Mouse (Mus musculus): Measurements from ENCODE around the gene AL732309.1. TPM values are rescaled to one million over a fixed set of nuclear protein-coding genes. Genes with fewer than 3 reads are reported as not detected.
A peak's percentile ranks its signal among the peaks of the same experiment; 100 is the strongest.

Gene AL732309.1
- polyA plus RNA-seq, 1 experiment from 2014 or later = 4.5 TPM

GRCm38 (mm10) chr2:25217666-25218065, 29.0 kb downstream of the AL732309.1 start:
- peaks cover 7% of the 10 kb centered on the region for H3K36me3 ChIP-seq (ENCODE audit: control insufficient read depth, insufficient read depth, low read length)
- no peak overlapping the region for H3K4me3 ChIP-seq (ENCODE audit: low read length)
- H3K27me3 ChIP-seq (ENCODE audit: control insufficient read depth, insufficient read depth, low read depth, low read length) = no peaks in the 10 kb centered on the region
- WGBS = 53% methylated on average over 2 of the region's 2 CpGs
- no peak for ATAC-seq (ENCODE audit: low read depth)
- no peaks in the 10 kb centered on the region for H3K9me3 ChIP-seq (ENCODE audit: control insufficient read depth, low read length)
- H3K9ac ChIP-seq (ENCODE audit: low read length) = no peak overlapping the region
- H3K27ac ChIP-seq (ENCODE audit: low read length) = no peak overlapping the region
- no peak overlapping the region for H3K4me2 ChIP-seq (ENCODE audit: low read depth, low read length)
- H3K4me1 ChIP-seq (replicated peaks; ENCODE audit: control insufficient read depth, insufficient read depth, low read length) = no peaks in the 10 kb centered on the region

- 57% methylated on average over 3 of the region's 3 CpGs for WGBS
- no peaks in the 10 kb centered on the region for H3K36me3 ChIP-seq (ENCODE audit: control insufficient read depth, insufficient read depth, low read length)
- H3K4me1 ChIP-seq (replicated peaks; ENCODE audit: control insufficient read depth, insufficient read depth, low read length) = peaks cover 11% of the 10 kb centered on the region
- ATAC-seq (ENCODE audit: low read depth) = no peak
- no peaks in the 10 kb centered on the region for H3K9me3 ChIP-seq (ENCODE audit: control insufficient read depth, low read length)
- no peaks in the 10 kb centered on the region for H3K27me3 ChIP-seq (ENCODE audit: control insufficient read depth, insufficient read depth, low read depth, low read length)
- no peak within 1 kb of the TSS for H3K4me3 ChIP-seq (ENCODE audit: low read length)
- no peak within 1 kb of the TSS for H3K27ac ChIP-seq (ENCODE audit: low read length)
- H3K4me2 ChIP-seq (ENCODE audit: low read depth, low read length) = no peak within 1 kb of the TSS
- H3K9ac ChIP-seq (ENCODE audit: low read length) = no peak within 1 kb of the TSS
These were observed 32.2 kb downstream of the AL732309.1 start, which contains the start of gene Stpg3 for GRCm38 (mm10) chr2:25214444-25214843. Gene Stpg3 (minus strand): TSS chr2:25214637.

- Histone ChIP-seq H3K36me3 (ENCODE audit: control insufficient read depth, insufficient read depth, low read length) (no peaks in the 10 kb centered on the region), H3K4me2 (ENCODE audit: low read depth, low read length) (no peak overlapping the region), H3K9me3 (ENCODE audit: control insufficient read depth, low read length) (no peaks in the 10 kb centered on the region), H3K4me3 (ENCODE audit: low read length) (no peak overlapping the region), H3K4me1 (replicated peaks; ENCODE audit: control insufficient read depth, insufficient read depth, low read length) (peaks cover 11% of the 10 kb centered on the region), H3K9ac (ENCODE audit: low read length) (no peak overlapping the region), H3K27me3 (ENCODE audit: control insufficient read depth, insufficient read depth, low read depth, low read length) (no peaks in the 10 kb centered on the region), H3K27ac (ENCODE audit: low read length) (no peak overlapping the region)
- ATAC-seq (ENCODE audit: low read depth) = no peak
- 60% methylated on average over 23 of the region's 23 CpGs for WGBS
These were observed 33.3 kb downstream of the AL732309.1 start for GRCm38 (mm10) chr2:25213266-25213865.

GRCm38 (mm10) chr2:25211121-25211670, 35.5 kb downstream of the AL732309.1 start, which contains the start of gene Nelfb:
Gene Nelfb (minus strand): TSS chr2:25211489.
- peak within 1 kb of the TSS; percentile 71 for H3K27ac ChIP-seq (ENCODE audit: low read length)
- H3K27me3 ChIP-seq (ENCODE audit: control insufficient read depth, insufficient read depth, low read depth, low read length) = no peaks in the 10 kb centered on the region
- peak within 1 kb of the TSS; percentile 91 for H3K9ac ChIP-seq (ENCODE audit: low read length)
- H3K4me3 ChIP-seq (ENCODE audit: low read length) = peak within 1 kb of the TSS; percentile 91
- H3K36me3 ChIP-seq (ENCODE audit: control insufficient read depth, insufficient read depth, low read length) = peaks cover 6% of the 10 kb centered on the region
- peak; percentile 96 for ATAC-seq (ENCODE audit: low read depth)
- WGBS = under 1% methylated on average over 44 of the region's 44 CpGs
- peak within 1 kb of the TSS; percentile 82 for H3K4me2 ChIP-seq (ENCODE audit: low read depth, low read length)
- peaks cover 11% of the 10 kb centered on the region for H3K4me1 ChIP-seq (replicated peaks; ENCODE audit: control insufficient read depth, insufficient read depth, low read length)
- H3K9me3 ChIP-seq (ENCODE audit: control insufficient read depth, low read length) = no peaks in the 10 kb centered on the region

GRCm38 (mm10) chr2:25210686-25211085, 36.0 kb downstream of the AL732309.1 start:
- Histone ChIP-seq H3K27ac (ENCODE audit: low read length) (peak overlapping the region; percentile 71), H3K9me3 (ENCODE audit: control insufficient read depth, low read length) (no peaks in the 10 kb centered on the region), H3K4me1 (replicated peaks; ENCODE audit: control insufficient read depth, insufficient read depth, low read length) (peaks cover 11% of the 10 kb centered on the region), H3K9ac (ENCODE audit: low read length) (peak overlapping the region; percentile 91), H3K27me3 (ENCODE audit: control insufficient read depth, insufficient read depth, low read depth, low read length) (no peaks in the 10 kb centered on the region), H3K36me3 (ENCODE audit: control insufficient read depth, insufficient read depth, low read length) (peaks cover 12% of the 10 kb centered on the region), H3K4me2 (ENCODE audit: low read depth, low read length) (peak overlapping the region; percentile 82), H3K4me3 (ENCODE audit: low read length) (peak overlapping the region; percentile 91)
- ATAC-seq (ENCODE audit: low read depth) = peak; percentile 35
- WGBS = under 1% methylated on average over 24 of the region's 24 CpGs

GRCm38 (mm10) chr2:25207593-25207992, 39.1 kb downstream of the AL732309.1 start:
- Histone ChIP-seq H3K4me2 (ENCODE audit: low read depth, low read length) (no peak overlapping the region), H3K9me3 (ENCODE audit: control insufficient read depth, low read length) (no peaks in the 10 kb centered on the region), H3K9ac (ENCODE audit: low read length) (no peak overlapping the region), H3K27ac (ENCODE audit: low read length) (no peak overlapping the region), H3K36me3 (ENCODE audit: control insufficient read depth, insufficient read depth, low read length) (peaks cover 31% of the 10 kb centered on the region), H3K4me1 (replicated peaks; ENCODE audit: control insufficient read depth, insufficient read depth, low read length) (peaks cover 11% of the 10 kb centered on the region), H3K27me3 (ENCODE audit: control insufficient read depth, insufficient read depth, low read depth, low read length) (no peaks in the 10 kb centered on the region), H3K4me3 (ENCODE audit: low read length) (no peak overlapping the region)
- 96% methylated on average over 1 of the region's 1 CpGs for WGBS
- ATAC-seq (ENCODE audit: low read depth) = no peak

GRCm38 (mm10) chr2:25203631-25204214, 42.9 kb downstream of the AL732309.1 start:
- H3K27ac ChIP-seq (ENCODE audit: low read length) = no peak overlapping the region
- H3K36me3 ChIP-seq (ENCODE audit: control insufficient read depth, insufficient read depth, low read length) = peaks cover 52% of the 10 kb centered on the region
- H3K4me1 ChIP-seq (replicated peaks; ENCODE audit: control insufficient read depth, insufficient read depth, low read length) = no peaks in the 10 kb centered on the region; the same call in 1 of the 2 replicates
- H3K9ac ChIP-seq (ENCODE audit: low read length) = no peak overlapping the region
- ATAC-seq (ENCODE audit: low read depth) = no peak
- no peaks in the 10 kb centered on the region for H3K9me3 ChIP-seq (ENCODE audit: control insufficient read depth, low read length)
- no peak overlapping the region for H3K4me2 ChIP-seq (ENCODE audit: low read depth, low read length)
- H3K4me3 ChIP-seq (ENCODE audit: low read length) = no peak overlapping the region
- no peaks in the 10 kb centered on the region for H3K27me3 ChIP-seq (ENCODE audit: control insufficient read depth, insufficient read depth, low read depth, low read length)
- 60% methylated on average over 4 of the region's 4 CpGs for WGBS

GRCm38 (mm10) chr2:25200631-25201030, 46.0 kb downstream of the AL732309.1 start:
- peaks cover 4% of the 10 kb centered on the region for H3K4me1 ChIP-seq (replicated peaks; ENCODE audit: control insufficient read depth, insufficient read depth, low read length)
- H3K36me3 ChIP-seq (ENCODE audit: control insufficient read depth, insufficient read depth, low read length) = peaks cover 43% of the 10 kb centered on the region
- H3K9me3 ChIP-seq (ENCODE audit: control insufficient read depth, low read length) = no peaks in the 10 kb centered on the region
- no peak overlapping the region for H3K4me2 ChIP-seq (ENCODE audit: low read depth, low read length)
- H3K27ac ChIP-seq (ENCODE audit: low read length) = no peak overlapping the region
- ATAC-seq (ENCODE audit: low read depth) = no peak
- WGBS = 82% methylated on average over 2 of the region's 2 CpGs
- no peaks in the 10 kb centered on the region for H3K27me3 ChIP-seq (ENCODE audit: control insufficient read depth, insufficient read depth, low read depth, low read length)
- H3K9ac ChIP-seq (ENCODE audit: low read length) = no peak overlapping the region
- no peak overlapping the region for H3K4me3 ChIP-seq (ENCODE audit: low read length)

- Histone ChIP-seq H3K27ac (ENCODE audit: low read length) (peak overlapping the region; percentile 87; the same call in 1 of the 2 replicates), H3K4me2 (ENCODE audit: low read depth, low read length) (no peak overlapping the region), H3K9ac (ENCODE audit: low read length) (peak overlapping the region; percentile 18; the same call in 1 of the 2 replicates), H3K9me3 (ENCODE audit: control insufficient read depth, low read length) (no peaks in the 10 kb centered on the region), H3K4me3 (ENCODE audit: low read length) (no peak overlapping the region), H3K27me3 (ENCODE audit: control insufficient read depth, insufficient read depth, low read depth, low read length) (peaks cover 4% of the 10 kb centered on the region; the same call in 1 of the 2 replicates), H3K36me3 (ENCODE audit: control insufficient read depth, insufficient read depth, low read length) (peaks cover 27% of the 10 kb centered on the region), H3K4me1 (replicated peaks; ENCODE audit: control insufficient read depth, insufficient read depth, low read length) (peaks cover 22% of the 10 kb centered on the region)
- ATAC-seq (ENCODE audit: low read depth) = no peak
These were observed 48.7 kb downstream of the AL732309.1 start for GRCm38 (mm10) chr2:25197946-25198345.

Data from lung, embryonic 16.5 days (tissue).